14 mouse cellular contexts compared by ENCODE assay signal in genomic region chr7:117524430-117525214, GRCm38 (mm10).
DNase-seq lines count a peak whose midpoint lies in the region; ATAC-seq lines count a peak whose summit lies in the region.
"Had no signal": no experiment of that assay in that cellular context is flagged by ENCODE, and none has a peak within 500 bp of the region (broad histone marks: within the 10 kb centered on the region; RNA-seq: fewer than 3 reads in every experiment).

No protein-coding gene starts in this region.

- H3K4me2 ChIP-seq in heart, embryonic 12.5 days = no peak overlapping the region
- H3K4me2 ChIP-seq: heart, embryonic 15.5 days; limb, embryonic 13.5 days had no signal

- peaks cover 53% of the 10 kb centered on the region for H3K4me1 ChIP-seq in heart, embryonic 12.5 days (replicated peaks)

- no peak overlapping the region for H3K27ac ChIP-seq in heart, embryonic 12.5 days (ENCODE audit: poor library complexity, severe bottlenecking)
- H3K27ac ChIP-seq: heart, embryonic 15.5 days; limb, embryonic 13.5 days; macrophage had no signal

- no peak for ATAC-seq in cerebellum, adult (ENCODE audit: insufficient number of reproducible peaks, low FRiP score, low TSS enrichment)
- no peak for ATAC-seq in heart, embryonic 12.5 days (ENCODE audit: insufficient number of reproducible peaks, low FRiP score)
- ATAC-seq: inflammation-experienced regulatory T-cells, adult 6 months; liver, postnatal 0 days had no signal

- H3K36me3 ChIP-seq in heart, embryonic 12.5 days = no peaks in the 10 kb centered on the region
- H3K36me3 ChIP-seq: G1E; heart, embryonic 15.5 days; limb, embryonic 13.5 days had no signal

- no peak overlapping the region for H3K4me3 ChIP-seq in heart, embryonic 12.5 days
- H3K4me3 ChIP-seq: heart, embryonic 15.5 days; limb, embryonic 13.5 days had no signal

- no peaks in the 10 kb centered on the region for H3K27me3 ChIP-seq in heart, embryonic 12.5 days (replicated peaks)
- H3K27me3 ChIP-seq: heart, embryonic 15.5 days; limb, embryonic 13.5 days had no signal

- WGBS in heart, embryonic 12.5 days = 53% methylated on average over 7 of the region's 7 CpGs

- H3K9me3 ChIP-seq in heart, embryonic 12.5 days (replicated peaks) = peaks cover 6% of the 10 kb centered on the region
- H3K9me3 ChIP-seq: heart, embryonic 15.5 days; limb, embryonic 13.5 days had no signal

- no peak overlapping the region for H3K9ac ChIP-seq in heart, embryonic 12.5 days
- H3K9ac ChIP-seq: heart, embryonic 15.5 days; limb, embryonic 13.5 days; liver, postnatal 0 days had no signal

- DNase-seq in cerebellum, postnatal 10 days = peak; percentile 68 to 76
- DNase-seq in heart, adult 11 months = peak; percentile 95
- peak; percentile 28 for DNase-seq in right cerebral cortex, adult 18-20 months
- DNase-seq in right cerebral cortex, postnatal 14 days = no peak
- DNase-seq in lung, adult 18-20 months = no peak
- DNase-seq in spleen, adult 12 weeks (ENCODE audit: low spot score) = no peak
- DNase-seq: liver, postnatal 0 days had no signal

Comparison
In these comparisons a context has a peak if more than half of its experiments do, and no peak if none do; other contexts are left out.
1. DNase-seq: peak in cerebellum, postnatal 10 days (2 of 2), heart, adult 11 months (single experiment) and right cerebral cortex, adult 18-20 months (single experiment); none in right cerebral cortex, postnatal 14 days (single experiment), lung, adult 18-20 months (0 of 2) and spleen, adult 12 weeks (single experiment).